In the genomic region with DNA sequence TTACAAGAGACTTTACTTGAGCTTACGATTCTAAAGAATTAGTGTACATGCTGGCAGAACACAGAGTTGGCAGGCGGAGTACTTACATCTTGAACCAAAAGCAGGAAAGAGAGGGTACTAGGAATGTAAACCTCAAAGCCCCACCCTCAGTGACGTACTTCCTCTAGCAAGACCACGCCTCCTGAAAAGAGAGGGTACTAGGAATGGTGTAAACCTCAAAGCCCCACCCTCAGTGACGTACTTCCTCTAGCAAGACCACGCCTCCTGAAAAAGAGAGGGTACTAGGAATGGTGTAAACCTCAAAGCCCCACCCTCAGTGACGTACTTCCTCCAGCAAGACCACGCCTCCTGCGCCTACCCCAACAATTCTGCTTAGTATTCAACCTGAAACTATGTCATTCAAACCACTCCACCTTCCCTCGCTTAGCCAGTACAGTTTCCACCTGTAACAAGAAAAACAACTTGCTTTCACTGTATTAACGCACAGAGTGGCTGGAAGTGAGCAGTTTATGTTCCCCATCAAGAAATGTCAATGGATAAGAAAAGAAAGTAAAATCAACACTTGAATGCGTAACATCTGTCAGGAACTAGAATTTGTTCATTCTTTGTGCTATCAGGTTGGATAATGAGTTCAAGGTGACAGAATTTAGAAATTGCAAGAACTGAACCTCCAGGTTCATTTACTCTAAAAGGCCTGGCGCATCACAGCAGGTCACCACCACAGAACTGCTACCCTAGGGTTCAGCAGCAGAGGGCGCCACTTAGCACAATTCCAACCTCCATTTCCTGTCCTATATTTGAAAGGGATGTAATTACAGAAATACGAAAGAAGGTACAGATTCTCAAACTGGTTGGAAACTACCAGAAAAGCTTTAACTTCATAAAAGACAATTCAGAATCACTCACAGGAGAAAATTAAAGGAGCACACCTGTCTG, we compare ENCODE assay signal across 8 mouse cellular contexts.
DNase-seq lines count a peak whose midpoint lies in the region; ATAC-seq lines count a peak whose summit lies in the region.

No protein-coding gene starts in this region.

- no peak overlapping the region for H3K4me2 ChIP-seq in hindbrain, embryonic 16.5 days (ENCODE audit: low read length)

- no peak overlapping the region for H3K27ac ChIP-seq in hindbrain, embryonic 10.5 days
- H3K27ac ChIP-seq in hindbrain, embryonic 16.5 days (ENCODE audit: low read depth, low read length): no peak overlapping the region

- peak; percentile 21 for DNase-seq in hindbrain, embryonic 10.5 days (ENCODE audit: low spot score)
- DNase-seq in B cell, adult 2 months: peak; percentile 14
- DNase-seq in left cerebral cortex, postnatal 4 days: no peak
- no peak for DNase-seq in urinary bladder, postnatal 4 days (ENCODE audit: low spot score in 2 of 2)
- DNase-seq in layer of hippocampus, postnatal 10 days (ENCODE audit: low spot score in 2 of 2): no peak

- 93% methylated on average over 15 of the region's 15 CpGs for WGBS in hindbrain, embryonic 10.5 days
- WGBS in hindbrain, embryonic 16.5 days: 91% methylated on average over 15 of the region's 15 CpGs

- intact Hi-C loops in left cerebral cortex, postnatal 4 days (cut with DNase I): no loop called here

- no peak overlapping the region for H3K4me3 ChIP-seq in hindbrain, embryonic 10.5 days
- no peak overlapping the region for H3K4me3 ChIP-seq in hindbrain, embryonic 16.5 days (ENCODE audit: low read length)

- no peak for ATAC-seq in hindbrain, embryonic 16.5 days
- ATAC-seq in activated CD4-positive, CD25-positive, alpha-beta regulatory T cell, adult 4 months: peak; percentile 46
- ATAC-seq in megakaryocyte progenitor cell, adult 5-6 weeks (replicated peaks; ENCODE audit: poor library complexity): peak; percentile 95

- peaks cover 28% of the 10 kb centered on the region for H3K4me1 ChIP-seq in hindbrain, embryonic 10.5 days (replicated peaks)
- H3K4me1 ChIP-seq in hindbrain, embryonic 16.5 days (ENCODE audit: control insufficient read depth, insufficient read depth, low read depth, low read length): peaks cover 9% of the 10 kb centered on the region

- H3K9me3 ChIP-seq in hindbrain, embryonic 10.5 days: no peaks in the 10 kb centered on the region
- H3K9me3 ChIP-seq in hindbrain, embryonic 16.5 days (ENCODE audit: control insufficient read depth, low read length): no peaks in the 10 kb centered on the region

- no peak overlapping the region for H3K9ac ChIP-seq in hindbrain, embryonic 16.5 days (ENCODE audit: low read depth, low read length)

- no peaks in the 10 kb centered on the region for H3K27me3 ChIP-seq in hindbrain, embryonic 10.5 days (ENCODE audit: insufficient read depth, poor library complexity, severe bottlenecking)
- no peaks in the 10 kb centered on the region for H3K27me3 ChIP-seq in hindbrain, embryonic 16.5 days (replicated peaks; ENCODE audit: control insufficient read depth, insufficient read depth, low read length)

- no peaks in the 10 kb centered on the region for H3K36me3 ChIP-seq in hindbrain, embryonic 10.5 days
- H3K36me3 ChIP-seq in hindbrain, embryonic 16.5 days (ENCODE audit: control insufficient read depth, insufficient read depth, low read length): no peaks in the 10 kb centered on the region

Comparison
In these comparisons a context has a peak if more than half of its experiments do, and no peak if none do; other contexts are left out.
1. DNase-seq: peak in hindbrain, embryonic 10.5 days (single experiment) and B cell, adult 2 months (2 of 2); none in left cerebral cortex, postnatal 4 days (single experiment), urinary bladder, postnatal 4 days (0 of 2) and layer of hippocampus, postnatal 10 days (0 of 2).